Mouse (Mus musculus): Measurements from ENCODE around the gene Pip4p1.
"Not testable (repeated sequence)": the region's sequence is repeated elsewhere in the genome, so short reads cannot be mapped to it uniquely, and the experiment has no call there.

The Pip4p1 gene

DNA sequence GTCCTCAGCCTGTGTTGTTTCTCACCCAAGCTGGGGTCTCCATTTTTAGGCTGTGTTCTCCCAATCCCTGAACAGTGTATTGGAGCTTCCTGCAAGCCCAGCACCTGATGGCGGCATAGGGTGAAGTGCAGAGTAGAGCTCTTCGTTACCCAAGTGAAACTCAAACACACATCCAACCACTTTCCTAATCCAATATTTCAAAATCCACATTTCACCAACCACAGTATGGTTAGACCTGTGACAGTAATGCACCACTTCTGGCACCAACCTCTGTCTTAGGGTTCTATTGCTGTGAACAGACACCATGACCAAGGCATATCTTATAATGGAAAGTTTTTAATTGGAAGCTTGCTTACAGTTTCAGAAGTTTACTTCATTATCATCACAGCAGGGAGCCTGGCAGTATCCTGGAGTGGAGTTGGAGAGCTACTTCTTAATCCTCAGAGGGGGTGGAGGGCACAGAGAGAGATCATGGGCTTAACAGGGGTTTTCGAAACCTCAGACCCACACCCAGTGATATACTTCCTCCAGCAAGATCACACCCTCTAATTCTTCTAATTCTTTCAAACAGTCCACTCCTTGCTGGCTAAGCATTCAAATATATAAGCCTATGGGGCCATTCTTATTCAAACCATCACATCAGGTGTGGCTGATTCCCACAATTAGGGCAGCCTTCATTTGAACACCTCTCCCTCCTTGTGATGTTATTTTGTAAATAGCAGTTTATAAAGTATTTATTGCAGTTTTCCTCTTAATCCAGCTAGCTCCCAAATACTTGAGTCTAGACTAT is 7.7 kb upstream of the Pip4p1 start:
- DNase-seq: no peak

DNA sequence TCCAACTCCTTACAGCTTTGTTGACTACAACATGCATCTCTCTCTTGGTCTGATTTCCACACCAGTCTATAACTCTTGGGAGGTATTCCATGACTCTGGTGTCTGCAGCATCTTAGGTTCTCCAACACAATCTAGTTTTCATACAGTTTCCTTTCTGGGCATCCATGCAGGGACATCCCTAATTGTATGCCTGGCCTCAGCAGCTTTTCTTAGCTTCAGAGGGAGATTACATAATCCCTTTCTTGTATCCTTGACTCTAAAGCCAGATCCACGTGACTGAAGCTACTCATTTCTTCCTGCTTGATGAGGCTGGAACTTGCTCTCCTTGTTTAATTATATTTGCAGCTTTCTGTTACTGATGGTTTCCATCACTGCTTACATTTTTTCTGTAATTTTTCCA is 6.0 kb upstream of the Pip4p1 start:
- DNase-seq: no peak

DNA sequence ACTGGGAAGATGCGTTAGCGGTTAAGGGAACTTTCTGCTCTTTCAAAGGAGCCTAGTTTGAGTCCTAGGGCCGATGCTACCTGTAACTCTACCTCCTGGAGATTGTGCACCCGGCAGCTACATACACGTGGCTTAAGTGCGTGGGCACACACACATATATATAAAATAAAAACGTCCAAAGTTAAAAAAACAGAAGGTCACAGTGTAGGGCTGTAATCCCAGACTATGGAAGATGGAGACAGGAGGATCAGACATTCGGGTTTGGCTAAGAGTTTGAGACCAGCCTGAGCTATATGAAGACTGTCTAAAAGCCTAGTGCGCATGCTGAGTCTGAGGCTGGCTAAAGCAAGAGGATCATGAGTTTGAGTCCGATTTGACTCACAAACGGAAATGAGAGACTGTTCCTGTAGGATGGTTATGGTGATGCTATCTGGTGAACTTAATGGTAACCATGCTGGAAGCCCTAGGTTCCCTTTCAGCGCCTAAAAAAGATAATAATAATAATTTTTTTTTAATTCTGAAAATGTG is 901 bp upstream of the Pip4p1 start:
- DNase-seq: no peak

DNA sequence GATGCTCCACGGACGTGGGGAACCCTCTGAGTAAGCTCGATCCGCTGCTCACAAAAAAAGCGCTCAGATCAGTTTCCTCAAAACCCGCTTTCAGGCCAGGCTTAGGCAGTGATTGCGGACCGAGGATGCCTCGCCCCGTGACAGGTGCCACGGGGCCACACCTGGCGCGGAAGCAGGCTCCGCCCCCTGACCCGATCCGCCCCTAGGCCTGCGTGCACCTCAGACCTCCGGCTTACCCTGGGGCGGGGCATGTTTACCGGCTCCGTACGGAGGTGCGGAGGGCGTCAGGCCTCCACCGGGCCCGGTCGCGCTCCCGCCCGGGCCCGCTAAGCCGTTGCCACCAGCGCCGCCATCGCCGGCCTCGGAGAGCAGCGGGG is 291 bp downstream of the Pip4p1 start:
- peak in 1 of 2 experiments; percentile 80 for DNase-seq

DNA sequence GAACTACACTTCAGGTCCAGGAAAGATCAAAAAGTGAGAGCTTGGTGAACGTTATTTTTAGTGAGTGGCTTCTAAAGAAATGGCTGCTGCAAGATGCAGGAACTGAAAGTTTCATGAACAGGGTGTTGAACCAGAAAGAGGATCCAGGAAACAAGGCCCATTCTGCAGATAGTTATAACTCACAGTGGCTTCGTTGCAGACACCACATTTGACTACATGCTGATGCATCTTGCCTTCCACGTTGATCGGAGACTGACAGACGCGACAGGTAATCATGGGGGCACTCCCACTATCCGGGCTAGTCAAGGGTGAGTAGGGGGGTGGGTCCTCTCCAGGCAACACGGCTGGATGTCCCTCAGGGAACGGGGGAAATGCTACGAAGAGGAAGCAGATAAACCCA is 705 bp downstream of the Pip4p1 start:
- no peak for DNase-seq

DNA sequence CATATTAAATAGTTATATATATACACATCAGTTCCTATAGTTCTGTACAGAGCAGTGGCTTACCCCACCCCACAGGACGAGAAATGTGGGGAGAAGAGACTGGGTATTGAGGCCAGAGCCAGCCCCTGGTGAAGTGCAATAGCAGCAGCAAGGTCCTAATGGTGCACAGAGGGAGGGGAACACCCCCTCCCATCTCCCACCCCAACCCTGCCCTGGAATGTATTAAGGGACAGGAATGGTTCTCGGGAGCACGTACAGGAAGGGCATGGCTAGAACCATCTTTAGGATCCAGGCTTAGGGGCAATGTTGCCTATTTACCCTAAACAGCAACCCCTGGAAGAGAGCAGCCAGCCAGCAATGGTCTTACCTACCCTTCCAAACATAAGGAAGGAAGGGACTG is 3.3 kb downstream of the Pip4p1 start:
- no peak for DNase-seq

DNA sequence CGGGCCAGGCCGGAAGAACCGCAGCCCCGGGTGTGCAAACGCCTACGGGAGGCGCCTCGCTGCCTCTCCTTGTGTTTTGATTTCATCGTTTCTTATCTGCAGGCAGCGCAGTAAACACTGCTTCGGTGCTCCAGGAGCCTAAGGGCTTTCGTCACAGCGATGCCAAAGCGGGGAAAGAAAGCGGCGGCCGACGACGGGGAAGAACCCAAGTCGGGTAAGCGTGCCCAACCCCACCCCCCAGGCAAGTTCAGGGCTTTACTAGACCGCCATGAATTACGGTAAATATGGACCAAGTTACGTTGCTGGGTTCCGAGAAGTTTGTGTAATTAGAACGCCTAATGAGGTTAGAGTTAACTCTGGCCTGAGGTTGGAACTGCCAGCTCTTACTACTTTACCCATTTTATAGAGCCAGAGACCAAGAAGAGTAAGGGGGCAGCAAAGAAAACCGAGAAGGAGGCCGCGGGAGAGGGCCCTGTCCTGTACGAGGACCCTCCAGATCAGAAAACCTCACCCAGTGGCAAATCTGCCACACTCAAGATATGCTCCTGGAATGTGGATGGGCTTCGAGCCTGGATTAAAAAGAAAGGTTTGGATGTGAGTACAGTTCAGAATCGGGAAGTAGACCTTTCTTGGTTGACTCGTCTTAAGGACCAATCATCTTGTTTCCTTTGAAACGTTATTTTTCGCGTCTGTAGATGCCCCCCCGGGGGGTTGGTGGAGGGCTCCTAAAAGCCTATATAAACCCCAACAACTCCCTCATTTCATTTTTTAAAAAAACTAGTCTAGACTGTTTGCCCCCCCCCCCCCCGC is 5.3 kb downstream of the Pip4p1 start:
- peak in 1 of 2 experiments; percentile 23 for DNase-seq

DNA sequence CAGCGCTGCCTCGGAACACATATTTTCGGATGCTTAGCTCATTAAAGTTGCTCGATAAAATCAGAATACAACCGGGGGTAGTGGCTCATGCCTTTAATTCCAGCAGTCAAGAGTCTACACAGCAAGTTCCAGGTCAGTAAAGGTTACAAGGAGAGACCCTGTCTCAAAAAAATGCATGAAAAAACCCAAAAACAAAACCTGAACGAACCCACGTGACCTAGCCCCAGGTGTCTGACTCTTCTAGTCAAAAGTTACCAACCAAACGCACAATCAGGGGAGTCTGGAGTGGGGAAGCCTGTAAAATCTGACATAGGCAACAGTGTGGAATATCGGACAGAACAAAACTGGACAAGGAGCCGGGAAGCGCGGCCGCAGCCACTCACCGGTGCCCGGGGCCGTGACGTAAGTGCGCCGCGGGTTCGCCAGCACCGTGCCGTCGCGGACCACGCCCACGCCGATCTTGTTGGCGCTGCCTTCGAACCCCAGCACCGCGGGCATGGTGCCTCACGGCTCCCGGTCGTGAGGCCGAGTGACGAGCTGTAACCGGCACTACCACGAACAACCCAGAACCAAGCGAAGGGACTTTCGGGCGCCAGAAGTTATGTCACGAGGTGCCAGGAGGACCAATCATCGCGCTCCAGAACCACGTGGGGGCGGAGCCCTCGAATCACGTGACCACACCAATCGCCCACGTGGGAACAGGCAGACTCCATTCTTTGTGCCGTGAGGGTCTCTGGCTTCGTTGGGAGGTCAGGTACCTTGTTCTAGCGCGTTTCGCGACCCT is 6.2 kb downstream of the Pip4p1 start, which contains the start of the genes Osgep and Apex1:
Osgep (minus strand) TSS at position 613 of the 784 bp plus-strand sequence.
Apex1 (plus strand) TSS at position 688 of the 784 bp plus-strand sequence.
- DNase-seq: peak; percentile 94 to 95

DNA sequence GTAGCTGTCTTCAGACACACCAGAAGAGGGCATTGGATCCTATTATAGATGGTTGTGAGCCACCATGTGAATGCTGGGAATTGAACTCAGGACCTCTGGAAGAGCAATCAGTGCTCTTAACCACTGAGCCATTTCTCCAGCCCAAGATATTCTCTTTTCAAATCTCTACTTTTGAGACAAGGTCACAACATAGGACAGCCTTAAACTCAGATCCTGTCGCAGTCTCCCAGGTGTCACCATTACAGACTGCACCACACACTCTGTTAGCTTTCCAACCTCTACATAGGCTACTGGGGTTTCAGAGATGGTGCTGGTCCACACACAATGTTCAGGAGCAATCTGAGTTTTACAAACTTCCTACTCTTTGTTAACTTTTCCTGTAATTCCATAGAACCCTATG is 7.2 kb downstream of the Pip4p1 start:
- not testable (repeated sequence) for DNase-seq

DNA sequence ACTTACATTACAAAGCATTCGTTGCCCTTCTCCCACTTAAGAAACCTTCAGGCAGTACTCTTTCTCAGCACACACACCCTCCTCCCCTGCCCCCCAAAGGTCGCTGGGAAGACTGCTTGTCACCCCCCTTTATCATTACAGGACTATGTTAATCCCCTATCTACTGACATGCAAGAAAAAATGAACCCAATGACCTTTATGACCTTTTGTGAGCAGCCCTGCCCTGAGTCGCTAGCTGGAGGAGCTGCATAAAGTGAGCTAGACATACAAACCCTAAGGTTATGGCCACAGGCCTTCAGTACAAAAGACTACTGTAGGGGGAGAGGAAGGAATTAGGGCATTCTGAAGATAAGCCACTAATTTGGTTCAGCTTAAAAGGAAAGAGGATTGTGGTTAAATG is 19.3 kb downstream of the Pip4p1 start:
- no peak for DNase-seq

DNA sequence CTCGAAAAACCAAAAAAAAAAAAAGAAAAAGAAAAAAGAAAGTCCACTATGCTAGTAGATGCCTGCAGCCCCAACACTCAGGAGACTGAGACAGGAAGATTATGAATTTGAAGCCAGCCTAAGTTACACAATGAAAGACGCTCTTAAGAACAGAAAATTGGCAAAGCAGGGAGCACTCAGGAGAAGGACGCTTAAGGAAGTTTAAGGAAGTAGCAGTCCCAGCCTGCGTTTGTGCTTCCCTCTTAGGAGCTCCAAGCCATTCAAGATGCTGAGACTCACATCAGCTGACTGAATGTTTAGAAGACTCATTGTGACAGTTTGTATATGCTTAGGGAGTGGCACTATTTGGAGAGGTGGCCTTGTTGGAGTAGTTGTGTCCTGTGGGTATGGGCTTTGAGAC is 22.5 kb downstream of the Pip4p1 start:
- DNase-seq: no peak

DNA sequence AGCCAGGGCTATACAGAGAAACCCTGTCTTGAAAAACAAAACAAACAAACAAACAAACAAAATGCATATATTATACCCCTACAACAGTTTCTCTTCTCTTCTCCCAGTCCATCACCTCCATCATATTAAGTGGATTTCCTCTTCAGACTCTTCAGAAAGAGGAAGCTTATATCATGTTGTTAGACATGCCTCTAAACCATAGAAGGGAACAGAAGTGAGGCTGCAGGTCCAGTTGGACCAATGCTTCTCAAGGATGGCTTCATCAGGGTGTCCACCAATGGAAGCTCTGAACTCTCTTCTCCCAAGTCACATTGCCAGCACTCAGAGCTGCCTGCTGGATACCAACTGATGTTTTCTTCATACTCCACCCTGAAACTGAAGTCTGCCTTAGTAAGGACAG is 25.3 kb downstream of the Pip4p1 start:
- DNase-seq: not testable (repeated sequence)

DNA sequence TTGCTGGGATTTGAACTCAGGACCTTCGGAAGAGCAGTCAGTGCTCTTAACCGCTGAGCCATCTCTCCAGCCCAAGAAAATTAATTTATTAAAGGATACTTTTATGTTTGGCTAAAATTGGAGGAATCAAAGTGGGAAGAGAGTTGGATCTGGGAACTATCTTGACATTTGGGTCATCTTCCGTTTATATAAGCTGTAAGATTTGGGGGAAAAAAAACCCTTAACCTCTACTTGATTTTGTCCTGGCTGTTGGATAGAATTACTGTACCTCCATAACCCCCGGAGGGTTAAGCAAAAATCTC is 25.9 kb downstream of the Pip4p1 start:
- DNase-seq: no peak

DNA sequence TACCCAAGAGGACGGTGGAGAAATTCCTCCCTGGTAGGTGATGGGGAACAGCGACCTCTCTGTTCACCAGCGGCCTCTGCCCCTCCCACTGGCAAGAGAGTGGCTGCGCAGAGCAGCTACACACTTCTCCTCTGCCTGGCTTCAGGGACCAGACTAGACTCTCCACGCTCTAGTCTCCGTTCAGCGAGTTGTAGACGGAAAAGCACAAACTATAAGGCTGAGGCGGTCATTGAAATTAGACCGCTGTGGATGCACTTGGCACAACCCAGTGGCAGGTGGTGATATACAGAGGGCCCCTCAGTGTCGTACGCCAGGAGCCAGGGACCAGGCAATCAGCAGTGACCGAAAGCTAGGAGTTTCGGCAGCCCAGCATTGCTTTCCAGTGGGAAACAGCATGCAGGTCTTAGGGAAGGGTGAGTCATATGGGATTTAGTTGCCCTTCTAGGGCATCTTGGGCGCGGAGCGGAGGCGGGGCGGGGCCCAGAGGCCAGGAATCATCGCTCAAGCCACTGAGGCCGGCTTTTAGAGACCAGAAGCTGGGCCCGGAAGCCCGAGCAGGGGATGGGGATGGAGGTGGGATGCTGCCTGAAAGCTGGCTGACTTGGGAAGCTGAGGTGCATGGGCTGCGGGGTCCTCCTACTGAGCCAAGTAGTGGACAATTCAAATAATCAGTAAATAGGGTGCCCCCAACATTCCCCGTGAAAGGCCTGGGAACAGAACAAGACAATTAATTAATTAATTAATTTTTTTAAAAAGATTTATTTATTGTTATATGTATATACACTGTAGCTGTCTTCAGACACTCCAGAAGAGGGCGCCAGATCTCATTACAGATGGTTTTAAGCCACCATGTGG is 26.5 kb downstream of the Pip4p1 start:
- peak; percentile 69 to 80 for DNase-seq

DNA sequence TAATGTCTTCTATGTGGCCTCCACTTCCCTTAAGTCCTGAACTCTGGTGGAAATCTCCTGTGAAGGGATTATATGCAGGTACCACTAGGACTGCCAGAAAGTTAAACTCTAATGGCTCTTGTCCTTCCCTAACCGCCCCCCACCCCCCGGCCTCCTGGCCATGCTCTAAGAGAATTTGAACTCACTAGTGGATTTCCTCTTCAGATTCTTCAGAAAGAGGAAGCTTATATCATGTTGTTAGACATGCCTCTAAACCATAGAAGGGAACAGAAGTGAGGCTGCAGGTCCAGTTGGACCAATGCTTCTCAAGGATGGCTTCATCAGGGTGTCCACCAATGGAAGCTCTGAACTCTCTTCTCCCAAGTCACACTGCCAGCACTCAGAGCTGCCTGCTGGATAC is 32.7 kb downstream of the Pip4p1 start:
- DNase-seq: not testable (repeated sequence)

DNA sequence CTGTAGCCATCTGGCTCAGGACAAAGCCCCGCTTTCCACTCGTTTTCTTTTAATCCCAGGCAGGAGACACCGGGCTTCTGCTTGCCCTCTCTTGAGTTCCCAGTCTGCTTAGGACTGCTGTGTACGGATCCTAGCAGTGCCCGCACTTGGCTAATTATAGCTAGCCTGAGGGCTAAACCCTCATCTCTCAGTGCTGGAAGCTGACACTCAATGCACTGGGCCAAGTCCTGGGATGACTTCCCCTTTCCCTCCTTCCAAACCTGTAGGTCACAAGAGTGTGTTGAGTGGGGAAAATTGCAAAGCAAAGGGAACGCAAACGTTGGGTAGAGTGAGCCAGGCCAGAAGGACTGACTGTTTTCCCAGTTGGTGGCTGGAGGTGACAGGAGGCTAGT is 33.3 kb downstream of the Pip4p1 start, which contains the start of gene Klhl33:
Klhl33 (minus strand) TSS at position 134 of the 392 bp plus-strand sequence.
- DNase-seq: peak; percentile 62 to 68

DNA sequence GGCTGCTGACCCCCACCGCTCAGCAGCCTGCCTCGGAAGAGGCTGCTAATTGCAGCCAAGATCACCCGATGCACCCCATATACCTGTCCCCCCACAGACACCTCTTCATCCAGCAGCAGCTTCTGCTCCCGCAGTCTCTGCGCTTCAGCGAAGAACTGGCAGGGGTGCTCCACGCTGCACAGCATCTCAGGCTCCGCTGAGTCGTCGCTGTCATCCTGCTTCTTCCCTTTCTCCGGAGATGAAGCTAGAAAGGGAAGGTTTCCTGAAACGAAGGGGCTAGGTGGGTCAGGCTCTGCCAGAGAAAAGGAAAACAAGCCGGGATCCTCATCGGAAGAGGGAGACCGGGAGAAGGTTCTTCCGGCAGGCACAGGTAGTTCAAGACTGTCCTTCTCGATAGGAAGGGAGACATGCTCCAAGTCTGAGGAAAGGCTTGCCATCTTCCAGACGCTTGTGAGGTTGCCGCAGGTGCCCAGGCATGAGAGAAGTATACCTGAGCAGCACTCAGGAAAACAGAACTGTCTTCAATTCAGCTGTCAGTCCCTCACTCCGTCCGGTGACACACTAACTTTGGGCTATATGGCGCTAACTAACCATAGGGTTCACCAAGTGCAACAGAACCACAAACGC is 33.8 kb downstream of the Pip4p1 start:
- peak; percentile 64 to 73 for DNase-seq

DNA sequence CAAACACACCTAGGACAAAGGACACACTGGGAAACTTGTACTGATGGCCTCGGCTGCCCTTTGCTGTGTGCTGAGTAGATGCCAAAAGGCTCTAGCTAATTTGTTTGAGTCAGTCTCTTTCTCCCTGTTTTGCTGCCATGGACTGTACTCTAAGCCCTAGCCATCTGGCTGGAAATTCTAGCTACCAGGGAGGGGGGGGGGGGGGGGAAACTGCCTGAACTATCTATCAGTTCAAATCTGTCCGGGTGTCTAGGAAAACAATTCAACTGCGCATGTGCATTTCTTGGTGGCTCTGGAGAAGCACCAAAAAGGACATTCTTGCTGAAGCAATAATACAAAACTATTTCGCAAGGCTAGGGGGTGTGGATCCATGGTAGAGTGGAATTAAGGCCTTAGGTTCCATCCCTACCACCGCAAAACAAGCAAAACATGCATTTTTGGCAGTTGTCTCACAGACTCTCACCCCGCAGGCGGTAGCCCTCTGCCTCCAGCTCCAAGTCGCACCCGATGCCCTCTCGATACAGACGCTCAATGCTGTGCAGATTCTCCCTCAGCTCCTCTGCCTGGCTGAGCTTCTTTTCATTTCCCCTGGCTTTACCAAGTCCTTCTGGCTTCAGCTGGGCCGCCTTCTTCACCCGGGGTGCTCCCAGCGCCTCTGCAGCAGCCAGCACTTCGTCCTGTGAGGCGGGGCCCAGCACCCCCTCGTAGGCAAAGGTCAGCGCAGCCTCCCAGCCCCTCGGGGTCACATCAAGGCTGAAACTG is 34.5 kb downstream of the Pip4p1 start:
- DNase-seq: peak; percentile 81 to 82

DNA sequence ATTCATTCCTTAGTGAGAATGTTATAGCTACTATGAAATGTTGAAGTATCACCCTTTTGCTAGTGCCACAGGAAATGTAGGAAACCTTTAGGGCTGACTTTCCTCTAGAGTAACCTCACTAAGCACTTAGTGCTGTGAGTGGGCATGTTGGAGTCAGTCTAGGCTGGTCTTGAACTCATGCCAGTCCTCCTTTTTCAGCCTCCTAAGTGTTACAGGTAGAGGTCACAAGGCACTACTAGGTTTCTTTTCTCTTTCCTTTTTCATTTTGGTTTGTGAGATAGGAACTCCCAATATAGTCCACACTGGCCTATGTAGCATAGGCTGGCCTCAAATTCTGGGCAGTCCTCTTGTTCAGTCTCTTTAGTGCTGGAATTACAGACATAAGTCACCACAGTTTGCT is 35.2 kb downstream of the Pip4p1 start:
- DNase-seq: peak; percentile 21 to 37

DNA sequence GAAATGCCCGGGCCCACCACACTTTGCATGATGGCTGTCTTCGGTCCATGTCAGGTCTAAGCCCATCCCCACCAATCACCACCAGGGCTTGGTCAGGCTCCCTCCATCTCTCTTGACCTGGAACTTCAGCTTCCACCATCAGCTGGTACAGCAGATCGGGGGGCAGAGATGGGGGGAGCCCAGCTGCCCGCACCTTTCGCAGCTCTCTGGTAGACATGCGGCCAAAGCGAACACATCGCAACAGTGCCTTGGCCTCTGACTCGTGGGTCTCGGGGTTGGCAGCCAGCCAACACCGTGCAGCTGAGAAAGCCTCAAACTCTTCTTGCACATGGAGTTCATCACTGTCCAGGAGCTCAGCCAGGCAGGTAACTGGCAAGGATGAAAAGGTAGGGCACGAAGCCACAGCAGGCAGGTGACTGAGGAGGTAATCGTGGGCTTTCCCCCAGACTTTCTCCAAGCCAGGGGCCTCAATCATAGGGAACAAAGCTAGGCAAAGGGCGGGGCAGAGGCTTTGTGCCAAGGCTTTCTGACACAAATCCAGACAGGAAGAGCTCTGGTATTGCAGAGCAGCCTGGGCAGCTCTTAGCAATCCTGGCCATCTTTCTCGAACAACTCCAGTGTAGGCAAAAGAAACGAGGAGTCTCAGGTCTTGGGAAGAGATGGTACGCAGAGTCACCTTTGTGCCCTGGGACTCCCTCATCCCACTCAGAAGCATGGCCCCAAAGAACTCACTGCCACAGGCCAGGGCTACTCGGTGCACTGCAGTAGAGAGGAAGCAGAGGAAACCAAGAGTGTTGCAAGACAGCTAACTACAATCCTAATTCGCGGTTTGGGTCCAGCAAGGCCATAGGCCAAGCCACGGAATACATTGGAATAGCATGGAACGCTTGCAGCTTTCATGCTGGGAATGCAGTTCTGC is 37.9 kb downstream of the Pip4p1 start:
- DNase-seq: peak; percentile 33 to 43
